8 mouse cellular contexts compared by ENCODE assay signal in genomic region chr5:142815421-142816001, GRCm38 (mm10). TPM values are rescaled to one million over a fixed set of nuclear protein-coding genes. Genes with fewer than 3 reads are reported as not detected.
DNase-seq lines count a peak whose midpoint lies in the region; ATAC-seq lines count a peak whose summit lies in the region.

No protein-coding gene starts in this region.

- H3K9ac ChIP-seq in embryonic facial prominence, embryonic 14.5 days (ENCODE audit: low read depth, low read length), result peak overlapping the region; percentile 100
- H3K9ac ChIP-seq in midbrain, embryonic 12.5 days (replicated peaks), result peak overlapping the region; percentile 100

- H3K4me3 ChIP-seq in embryonic facial prominence, embryonic 14.5 days (ENCODE audit: low read depth, low read length), result peak overlapping the region; percentile 98
- peak overlapping the region; percentile 68 for H3K4me3 ChIP-seq in limb, embryonic 10.5 days
- H3K4me3 ChIP-seq in midbrain, embryonic 12.5 days, result peak overlapping the region; percentile 90

- no peak for ATAC-seq in embryonic facial prominence, embryonic 14.5 days (ENCODE audit: low read depth)
- no peak for ATAC-seq in midbrain, embryonic 12.5 days (ENCODE audit: low FRiP score, low read depth)

- WGBS in embryonic facial prominence, embryonic 14.5 days, result under 1% methylated on average over 29 of the region's 30 CpGs
- under 1% methylated on average over 30 of the region's 30 CpGs for WGBS in limb, embryonic 10.5 days
- WGBS in midbrain, embryonic 12.5 days, result under 1% methylated on average over 30 of the region's 30 CpGs

- H3K4me1 ChIP-seq in embryonic facial prominence, embryonic 14.5 days (ENCODE audit: control insufficient read depth, insufficient read depth, low read length), result peaks cover 29% of the 10 kb centered on the region
- H3K4me1 ChIP-seq in limb, embryonic 10.5 days, result peaks cover 34% of the 10 kb centered on the region
- peaks cover 32% of the 10 kb centered on the region for H3K4me1 ChIP-seq in midbrain, embryonic 12.5 days

- H3K27me3 ChIP-seq in embryonic facial prominence, embryonic 14.5 days (replicated peaks; ENCODE audit: control insufficient read depth, insufficient read depth, low read length), result no peaks in the 10 kb centered on the region
- no peaks in the 10 kb centered on the region for H3K27me3 ChIP-seq in limb, embryonic 10.5 days (ENCODE audit: low read depth, poor library complexity, severe bottlenecking)
- no peaks in the 10 kb centered on the region for H3K27me3 ChIP-seq in midbrain, embryonic 12.5 days

- H3K9me3 ChIP-seq in embryonic facial prominence, embryonic 14.5 days (ENCODE audit: control insufficient read depth, low read length), result no peaks in the 10 kb centered on the region
- H3K9me3 ChIP-seq in limb, embryonic 10.5 days (replicated peaks), result no peaks in the 10 kb centered on the region
- no peaks in the 10 kb centered on the region for H3K9me3 ChIP-seq in midbrain, embryonic 12.5 days

- peaks cover 42% of the 10 kb centered on the region for H3K36me3 ChIP-seq in embryonic facial prominence, embryonic 14.5 days (ENCODE audit: control insufficient read depth, insufficient read depth, low read length)
- peaks cover 43% of the 10 kb centered on the region for H3K36me3 ChIP-seq in limb, embryonic 10.5 days
- H3K36me3 ChIP-seq in midbrain, embryonic 12.5 days, result 0 out of 2 replicates have a peak, but pooled peaks cover 9% of the 10 kb centered on the region

- H3K27ac ChIP-seq in embryonic facial prominence, embryonic 14.5 days (replicated peaks; ENCODE audit: low read depth, low read length), result peak overlapping the region; percentile 100
- H3K27ac ChIP-seq in limb, embryonic 10.5 days, result peak overlapping the region; percentile 100
- peak overlapping the region; percentile 100 for H3K27ac ChIP-seq in midbrain, embryonic 12.5 days (replicated peaks)

- intact Hi-C loops in heart, postnatal 36 days (cut with DNase I), result loop anchor here (2.0 to 10.0 kb wide), 4 partner anchors 47 to 709 kb away; partner anchors contain the start of gene Rac1

- peak; percentile 53 to 87 for DNase-seq in adrenal gland, adult (ENCODE audit: inconsistent age in 2 of 2, low spot score in 1 of 2)
- DNase-seq in adrenal gland, postnatal 4 days (ENCODE audit: low spot score in 2 of 2), result no peak
- peak; percentile 33 for DNase-seq in ES-CJ7 (ENCODE audit: low read depth, low spot score)
- DNase-seq in embryonic facial prominence, embryonic 14.5 days (ENCODE audit: low spot score), result no peak
- DNase-seq in heart, postnatal 36 days, result peak; percentile 56 to 73
- DNase-seq in limb, embryonic 10.5 days (ENCODE audit: low spot score), result peak; percentile 59
- DNase-seq in thymus, postnatal 14 days, result no peak

- H3K4me2 ChIP-seq in embryonic facial prominence, embryonic 14.5 days (ENCODE audit: low read depth, low read length), result peak overlapping the region; percentile 99
- H3K4me2 ChIP-seq in midbrain, embryonic 12.5 days (replicated peaks), result peak overlapping the region; percentile 94

RNA-seq across cellular contexts. Expression of gene Tnrc18, which starts 2.0 kb away (rescaled TPM):
- total RNA-seq in adrenal gland, postnatal 4 days (2021), result 100 to 1,000 TPM; 149 to 153 TPM
- polyA plus RNA-seq in embryonic facial prominence, embryonic 14.5 days (2014; fragmentation: Nextera tagmentation; extraction: Ambion mirVana), result 32.9 and 36.9 TPM in 2 replicates
- total RNA-seq in heart, postnatal 36 days (2021), result 10 to 100 TPM; 55.4 to 62.3 TPM
- polyA plus RNA-seq in limb, embryonic 10.5 days (2016; fragmentation: Nextera tagmentation; extraction: Ambion mirVana), result 24.7 and 39.0 TPM in 2 replicates
- polyA plus RNA-seq in midbrain, embryonic 12.5 days (2016; fragmentation: Nextera tagmentation; extraction: Ambion mirVana), result 61.1 and 64.1 TPM in 2 replicates

Comparison
In these comparisons a context has a peak if more than half of its experiments do, and no peak if none do; other contexts are left out.
1. DNase-seq: peak in adrenal gland, adult (2 of 2), ES-CJ7 (single experiment), heart, postnatal 36 days (2 of 2) and limb, embryonic 10.5 days (single experiment); none in adrenal gland, postnatal 4 days (0 of 2), embryonic facial prominence, embryonic 14.5 days (single experiment) and thymus, postnatal 14 days (single experiment).
2. Peak in every context shown above with its lines, with median percentiles within 50 percentile points of each other: H3K27ac ChIP-seq and H3K4me3 ChIP-seq.